In the genomic region with DNA sequence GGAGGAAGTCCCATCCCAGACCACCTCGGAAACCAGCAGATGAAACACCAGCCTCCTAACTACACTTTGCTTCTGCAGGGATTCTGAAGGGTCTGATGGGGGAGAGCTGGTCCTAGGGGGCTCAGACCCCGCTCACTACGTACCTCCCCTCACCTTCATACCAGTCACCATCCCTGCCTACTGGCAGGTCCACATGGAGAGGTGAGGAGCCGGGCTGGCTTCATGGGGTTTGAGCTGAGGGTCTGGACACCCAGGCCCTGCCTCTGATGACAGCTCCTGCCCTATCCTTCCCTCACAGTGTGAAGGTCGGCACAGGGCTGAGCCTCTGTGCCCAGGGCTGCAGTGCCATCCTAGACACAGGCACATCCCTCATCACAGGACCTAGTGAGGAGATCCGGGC, we compare ENCODE assay signal across 26 mouse cellular contexts. TPM values are rescaled to one million over a fixed set of nuclear protein-coding genes. Genes with fewer than 3 reads are reported as not detected.
DNase-seq lines count a peak whose midpoint lies in the region; ATAC-seq and TF ChIP-seq lines count a peak whose summit lies in the region.
"Had no signal": no experiment of that assay in that cellular context is flagged by ENCODE, and none has a peak within 500 bp of the region (broad histone marks: within the 10 kb centered on the region; RNA-seq: fewer than 3 reads in every experiment).

No protein-coding gene starts in this region.

- H3K4me3 ChIP-seq in cerebellum, adult 2 months (replicated peaks; ENCODE audit: insufficient read depth, low read depth, low read length) = no peak overlapping the region
- peak overlapping the region; percentile 56 for H3K4me3 ChIP-seq in testis, adult 2 months (ENCODE audit: control insufficient read depth, low read depth, low read length)
- H3K4me3 ChIP-seq: embryonic facial prominence, embryonic 13.5 days; erythroblast, embryonic 14.5 days; forebrain, embryonic 13.5 days; gastrocnemius, adult 2 months; hindbrain, embryonic 12.5 days; hindbrain, embryonic 15.5 days had no signal

- 85% methylated on average over 6 of the region's 6 CpGs for WGBS in cerebellum, adult 2 months

- H3K4me1 ChIP-seq in cerebellum, adult 2 months (ENCODE audit: control insufficient read depth, insufficient read depth, low read length) = peaks cover 4% of the 10 kb centered on the region; the same call in 1 of the 2 replicates
- H3K4me1 ChIP-seq in testis, adult 2 months (ENCODE audit: control insufficient read depth, insufficient read depth, low read length) = peaks cover 45% of the 10 kb centered on the region

- TF ChIP-seq CTCF in cerebellum, adult 2 months (IDR thresholded peaks at IDR 0.05; ENCODE audit: borderline replicate concordance, insufficient read depth, low read depth, low read length) = no peak
- TF ChIP-seq CTCF in testis, adult 2 months (IDR thresholded peaks at IDR 0.05; ENCODE audit: control insufficient read depth, insufficient read depth, insufficient replicate concordance, low read depth, low read length) = no peak

- 0 out of 2 replicates have a peak, but pooled peaks have one; percentile 8 for TF ChIP-seq POLR2A in cerebellum, adult 2 months (IDR thresholded peaks at IDR 0.05; ENCODE audit: borderline replicate concordance, insufficient read depth, low read length)
- TF ChIP-seq POLR2A in testis, adult 2 months (IDR thresholded peaks at IDR 0.05; ENCODE audit: control insufficient read depth, low read depth, low read length) = no peak

- no peaks in the 10 kb centered on the region for H3K27me3 ChIP-seq in cerebellum, adult 2 months (ENCODE audit: control insufficient read depth, insufficient read depth, low read length)
- peaks cover 9% of the 10 kb centered on the region; the same call in 1 of the 2 replicates for H3K27me3 ChIP-seq in testis, adult 2 months (ENCODE audit: control insufficient read depth, insufficient read depth, low read length)
- H3K27me3 ChIP-seq: CH12.LX; hindbrain, embryonic 15.5 days had no signal

- no peak for DNase-seq in cerebellum, adult 2 months
- peak; percentile 53 for DNase-seq in cerebellum, adult 9-11 months
- no peak for DNase-seq in cerebellum, adult 18-20 months
- DNase-seq in testis, postnatal 10 days (ENCODE audit: low spot score) = no peak
- DNase-seq: adrenal gland, postnatal 10 days; adrenal gland, postnatal 36 days; B cell, adult 2 months; cerebellum, postnatal 10 days; forebrain, postnatal 0 days; gastrocnemius, adult 2 months; gastrocnemius, postnatal 14 days; kidney, adult 2 months had no signal

- H3K27ac ChIP-seq in cerebellum, adult 2 months (ENCODE audit: insufficient read depth, low read length) = no peak overlapping the region
- no peak overlapping the region for H3K27ac ChIP-seq in testis, adult 2 months (ENCODE audit: control insufficient read depth, insufficient read depth, low read depth, low read length)
- H3K27ac ChIP-seq: embryonic facial prominence, embryonic 13.5 days; forebrain, embryonic 13.5 days; gastrocnemius, adult 2 months; hindbrain, embryonic 12.5 days; hindbrain, embryonic 15.5 days had no signal

- no peak for ATAC-seq in cerebellum, adult (ENCODE audit: insufficient number of reproducible peaks, low FRiP score, low TSS enrichment)
- ATAC-seq: forebrain, embryonic 13.5 days; forebrain, postnatal 0 days; intestine, postnatal 0 days; Patski had no signal

- no peaks in the 10 kb centered on the region; the same call in 1 of the 2 replicates for H3K36me3 ChIP-seq in testis, adult 2 months (ENCODE audit: control insufficient read depth, insufficient read depth, low read length)
- H3K36me3 ChIP-seq: embryonic facial prominence, embryonic 13.5 days; G1E; hindbrain, embryonic 12.5 days; hindbrain, embryonic 15.5 days had no signal

RNA-seq across cellular contexts. Expression of a gene that starts 5.5 kb away (rescaled TPM):
- polyA plus RNA-seq in cerebellum, adult 2 months (2012; rRNA removed) = 368 and 423 TPM in 2 replicates
- 0.70 and 3.2 TPM in 2 replicates for polyA plus RNA-seq in testis, adult 2 months (2012; rRNA removed)
- polyA plus RNA-seq: G1E; heart, embryonic 14.5 days; heart, postnatal 0 days had no signal

RNA-seq across cellular contexts. Expression of a gene that starts 12.7 kb away (rescaled TPM):
- 0.26 and 0.43 TPM in 2 replicates for polyA plus RNA-seq in cerebellum, adult 2 months (2012; rRNA removed)
- polyA plus RNA-seq in testis, adult 2 months (2012; rRNA removed) = 0.67 and 2.4 TPM in 2 replicates

RNA-seq across cellular contexts. Expression of a gene that starts 31.2 kb away (rescaled TPM):
- polyA plus RNA-seq in cerebellum, adult 2 months (2012; rRNA removed) = 106 and 109 TPM in 2 replicates
- polyA plus RNA-seq in testis, adult 2 months (2012; rRNA removed) = 72.1 and 77.1 TPM in 2 replicates

RNA-seq across cellular contexts. Expression of a gene that starts 36.3 kb away (rescaled TPM):
- polyA plus RNA-seq in cerebellum, adult 2 months (2012; rRNA removed) = 21.6 and 25.1 TPM in 2 replicates
- polyA plus RNA-seq in testis, adult 2 months (2012; rRNA removed) = 18.1 and 20.3 TPM in 2 replicates

RNA-seq across cellular contexts. Expression of a gene that starts 53.0 kb away (rescaled TPM):
- polyA plus RNA-seq in cerebellum, adult 2 months (2012; rRNA removed) = 0.16 and 0.19 TPM in 2 replicates
- polyA plus RNA-seq in testis, adult 2 months (2012; rRNA removed) = 0.15 and 0.16 TPM in 2 replicates
- polyA plus RNA-seq: forebrain, embryonic 13.5 days; forebrain, postnatal 0 days; G1E; heart, embryonic 11.5 days; heart, embryonic 14.5 days; hindbrain, embryonic 15.5 days had no signal

Comparison
In these comparisons a context has a peak if more than half of its experiments do, and no peak if none do; other contexts are left out.
1. RNA of a gene that starts 5.5 kb away (polyA plus RNA-seq): 368 to 423 TPM in cerebellum, adult 2 months; 0.70 to 3.2 TPM in testis, adult 2 months; every median in the first group is over 10 times any median in the second.